Mouse (Mus musculus): Measurements from ENCODE around the gene Ngdn. TPM values are rescaled to one million over a fixed set of nuclear protein-coding genes. Genes with fewer than 3 reads are reported as not detected.
"Not testable (repeated sequence)": the region's sequence is repeated elsewhere in the genome, so short reads cannot be mapped to it uniquely, and the experiment has no call there.

The Ngdn gene
- total and polyA plus RNA-seq, 3 experiments, result 75.4 to 111 (median 77.9) TPM

- Histone ChIP-seq H3K79me2 (replicated peaks; ENCODE audit: control insufficient read depth, extremely low read depth, insufficient read depth, poor library complexity, severe bottlenecking) (no peaks in the 10 kb centered on the region), H3K4me1 (ENCODE audit: control insufficient read depth in 1 of 2, insufficient read depth in 2 of 2) (peaks cover 0 to 15% of the 10 kb centered on the region in 2 experiments; a peak in 2 of 4 replicates), H3K9ac (ENCODE audit: insufficient read depth, low read depth) (no peak overlapping the region), H3K9me3 (replicated peaks; ENCODE audit: low read length) (peaks cover 2% of the 10 kb centered on the region), H3K36me3 (replicated peaks in 1 of 2; ENCODE audit: control insufficient read depth in 1 of 2, insufficient read depth in 1 of 2, low read length in 1 of 2) (no peaks in the 10 kb centered on the region), H3K27ac (ENCODE audit: insufficient read depth, low read depth) (no peak overlapping the region), H3K4me3 (replicated peaks in 1 of 3; ENCODE audit: low read depth in 2 of 3, low read length in 2 of 3, poor library complexity in 1 of 3) (no peak overlapping the region), H3K4me2 (ENCODE audit: insufficient read depth, low read depth, poor library complexity, severe bottlenecking) (no peak overlapping the region), H3K27me3 (replicated peaks) (peaks cover 77% of the 10 kb centered on the region)
- dilution Hi-C loops (cut with MboI; ENCODE audit: extremely low pct_ligation_motif_present, extremely low pct_unique_long_range_greater_than_20kb, low sequenced_read_pairs) (no loop called here), in situ Hi-C loops (cut with MboI; ENCODE audit: low pct_ligation_motif_present, low pct_unique_long_range_greater_than_20kb, low sequenced_read_pairs) (no loop called here)
- DNase-seq (ENCODE audit: extremely low read depth), result no peak
- TF ChIP-seq JUND (conservative IDR thresholded peaks at IDR 0.05; ENCODE audit: low read depth, low read length) (no peak), SMC3 (IDR thresholded peaks at IDR 0.05; ENCODE audit: low read depth, low read length) (no peak), JUN (IDR thresholded peaks at IDR 0.05; ENCODE audit: insufficient read depth, low read depth, low read length) (no peak), BHLHE40 (IDR thresholded peaks at IDR 0.05; ENCODE audit: low read depth, low read length) (no peak), GABPA (IDR thresholded peaks at IDR 0.05; ENCODE audit: insufficient replicate concordance, low read depth, low read length) (no peak), EP300 (IDR thresholded peaks at IDR 0.05; ENCODE audit: low read length) (no peak), MXI1 (IDR thresholded peaks at IDR 0.05; ENCODE audit: low read depth, low read length) (no peak), MAFK (IDR thresholded peaks at IDR 0.05; ENCODE audit: insufficient replicate concordance, low read length) (no peak), POLR2AphosphoS2 (IDR thresholded peaks at IDR 0.05; ENCODE audit: low read depth, low read length) (no peak), RAD21 (IDR thresholded peaks at IDR 0.05; ENCODE audit: low read depth, low read length) (no peak), PAX5 (IDR thresholded peaks at IDR 0.05; ENCODE audit: low read length) (no peak), POLR2A (IDR thresholded peaks at IDR 0.05; ENCODE audit: low read depth, low read length) (no peak), TBP (conservative IDR thresholded peaks at IDR 0.05; ENCODE audit: low read depth, low read length) (no peak), ZMIZ1 (IDR thresholded peaks at IDR 0.05; ENCODE audit: low read depth, low read length) (no peak), ZKSCAN1 (IDR thresholded peaks at IDR 0.05; ENCODE audit: borderline replicate concordance, low read depth, low read length) (no peak)
Observed at GRCm38 (mm10) chr14:54967874-54968273, 47.4 kb upstream of the Ngdn start.

- H3K79me2 ChIP-seq (replicated peaks; ENCODE audit: control insufficient read depth, extremely low read depth, insufficient read depth, poor library complexity, severe bottlenecking), result no peaks in the 10 kb centered on the region
- no peak overlapping the region for H3K4me3 ChIP-seq (replicated peaks in 1 of 3; ENCODE audit: low read depth in 2 of 3, low read length in 2 of 3, poor library complexity in 1 of 3)
- H3K27ac ChIP-seq (ENCODE audit: insufficient read depth, low read depth), result no peak overlapping the region
- TF ChIP-seq SIN3A (IDR thresholded peaks at IDR 0.05; ENCODE audit: low read length) (no peak), ZC3H11A (IDR thresholded peaks at IDR 0.05; ENCODE audit: low read depth, low read length) (no peak), MYC (IDR thresholded peaks at IDR 0.05; ENCODE audit: low read depth, low read length) (no peak), CTCF (conservative IDR thresholded peaks at IDR 0.05 in 1 of 2, IDR thresholded peaks at IDR 0.05 in 1 of 2; ENCODE audit: low read depth in 2 of 2, low read length in 2 of 2) (no peak)
- H3K27me3 ChIP-seq (replicated peaks), result peaks cover 74% of the 10 kb centered on the region
- dilution Hi-C loops (cut with MboI; ENCODE audit: extremely low pct_ligation_motif_present, extremely low pct_unique_long_range_greater_than_20kb, low sequenced_read_pairs) (no loop called here), in situ Hi-C loops (cut with MboI; ENCODE audit: low pct_ligation_motif_present, low pct_unique_long_range_greater_than_20kb, low sequenced_read_pairs) (no loop called here)
- H3K9me3 ChIP-seq (replicated peaks; ENCODE audit: low read length), result peaks cover 2% of the 10 kb centered on the region
- peaks cover 0 to 18% of the 10 kb centered on the region in 2 experiments; a peak in 2 of 4 replicates for H3K4me1 ChIP-seq (ENCODE audit: control insufficient read depth in 1 of 2, insufficient read depth in 2 of 2)
- no peaks in the 10 kb centered on the region for H3K36me3 ChIP-seq (replicated peaks in 1 of 2; ENCODE audit: control insufficient read depth in 1 of 2, insufficient read depth in 1 of 2, low read length in 1 of 2)
- no peak overlapping the region for H3K9ac ChIP-seq (ENCODE audit: insufficient read depth, low read depth)
- no peak for DNase-seq (ENCODE audit: extremely low read depth)
- no peak overlapping the region for H3K4me2 ChIP-seq (ENCODE audit: insufficient read depth, low read depth, poor library complexity, severe bottlenecking)
Observed at GRCm38 (mm10) chr14:54968344-54968743, 46.9 kb upstream of the Ngdn start.

DNA sequence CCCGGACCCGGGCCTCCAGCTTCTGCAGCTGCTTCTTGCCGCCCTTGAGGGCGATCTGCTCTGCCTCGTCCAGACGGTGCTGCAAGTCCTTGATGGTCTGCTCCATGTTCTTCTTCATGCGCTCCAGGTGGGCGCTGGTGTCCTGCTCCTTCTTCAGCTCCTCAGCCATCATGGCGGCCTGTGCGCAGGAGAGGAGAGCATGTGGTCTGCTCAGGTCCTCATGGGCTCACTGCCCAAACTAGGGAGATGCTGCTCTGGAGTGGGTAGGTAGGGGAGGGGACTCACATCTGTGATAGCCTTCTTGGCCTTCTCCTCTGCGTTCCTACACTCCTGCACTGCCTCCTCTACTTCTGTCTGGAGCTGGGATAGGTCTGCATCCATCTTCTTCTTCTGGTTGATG is 42.5 kb upstream of the Ngdn start:
- dilution Hi-C loops (cut with MboI; ENCODE audit: extremely low pct_ligation_motif_present, extremely low pct_unique_long_range_greater_than_20kb, low sequenced_read_pairs); H3K36me3 ChIP-seq (replicated peaks in 1 of 2; ENCODE audit: control insufficient read depth in 1 of 2, insufficient read depth in 1 of 2, low read length in 1 of 2); H3K27ac ChIP-seq (ENCODE audit: insufficient read depth, low read depth); H3K9me3 ChIP-seq (replicated peaks; ENCODE audit: low read length); H3K79me2 ChIP-seq (replicated peaks; ENCODE audit: control insufficient read depth, extremely low read depth, insufficient read depth, poor library complexity, severe bottlenecking); H3K9ac ChIP-seq (ENCODE audit: insufficient read depth, low read depth); H3K4me3 ChIP-seq (replicated peaks in 1 of 3; ENCODE audit: low read depth in 2 of 3, low read length in 2 of 3, poor library complexity in 1 of 3); DNase-seq (ENCODE audit: extremely low read depth); in situ Hi-C loops (cut with MboI; ENCODE audit: low pct_ligation_motif_present, low pct_unique_long_range_greater_than_20kb, low sequenced_read_pairs); H3K4me2 ChIP-seq (ENCODE audit: insufficient read depth, low read depth, poor library complexity, severe bottlenecking): not testable (repeated sequence)
- Histone ChIP-seq H3K27me3 (replicated peaks) (peaks cover 47% of the 10 kb centered on the region), H3K4me1 (ENCODE audit: control insufficient read depth in 1 of 2, insufficient read depth in 2 of 2) (peaks cover 5 to 26% of the 10 kb centered on the region in 2 experiments; a peak in 3 of 4 replicates)

Measured in CH12.LX (cell line).